Mouse (Mus musculus): Measurements from ENCODE around the gene Tef. TPM values are rescaled to one million over a fixed set of nuclear protein-coding genes. Genes with fewer than 3 reads are reported as not detected.

Tef gene
- polyA plus RNA-seq, 2 experiments, result 25.5 to 45.7 TPM

GRCm38 (mm10) chr15:81848301-81848700, 46.1 kb downstream of the Tef start:
- Histone ChIP-seq H3K27me3 (ENCODE audit: control insufficient read depth, insufficient read depth, low read length) (no peaks in the 10 kb centered on the region), H3K36me3 (ENCODE audit: control insufficient read depth, insufficient read depth, low read length) (peaks cover 63% of the 10 kb centered on the region), H3K9me3 (ENCODE audit: control insufficient read depth, low read length) (no peaks in the 10 kb centered on the region), H3K27ac (replicated peaks; ENCODE audit: low read depth, low read length) (no peak overlapping the region), H3K4me3 (replicated peaks; ENCODE audit: low read length) (no peak overlapping the region), H3K4me2 (replicated peaks; ENCODE audit: low read depth, low read length, severe bottlenecking) (no peak overlapping the region), H3K9ac (ENCODE audit: low read depth, low read length, severe bottlenecking) (no peak overlapping the region), H3K4me1 (ENCODE audit: control insufficient read depth, insufficient read depth, low read length) (no peaks in the 10 kb centered on the region)
- DNase-seq (ENCODE audit: low spot score) (peak; percentile 49), ATAC-seq (ENCODE audit: low FRiP score, low read depth) (no peak)
- no peak for TF ChIP-seq POLR2A (IDR thresholded peaks at IDR 0.05; ENCODE audit: borderline replicate concordance, extremely low read depth, insufficient read depth, insufficient read length)
- WGBS, result 41% methylated on average over 7 of the region's 7 CpGs

GRCm38 (mm10) chr15:81849104-81849503, 46.9 kb downstream of the Tef start:
- H3K9me3 ChIP-seq (ENCODE audit: control insufficient read depth, low read length), result no peaks in the 10 kb centered on the region
- TF ChIP-seq POLR2A (IDR thresholded peaks at IDR 0.05; ENCODE audit: borderline replicate concordance, extremely low read depth, insufficient read depth, insufficient read length), result no peak
- no peak overlapping the region for H3K4me2 ChIP-seq (replicated peaks; ENCODE audit: low read depth, low read length, severe bottlenecking)
- H3K27ac ChIP-seq (replicated peaks; ENCODE audit: low read depth, low read length), result no peak overlapping the region
- DNase-seq (ENCODE audit: low spot score), result no peak
- no peaks in the 10 kb centered on the region for H3K27me3 ChIP-seq (ENCODE audit: control insufficient read depth, insufficient read depth, low read length)
- no peak for ATAC-seq (ENCODE audit: low FRiP score, low read depth)
- 87% methylated on average over 9 of the region's 9 CpGs for WGBS
- peaks cover 66% of the 10 kb centered on the region for H3K36me3 ChIP-seq (ENCODE audit: control insufficient read depth, insufficient read depth, low read length)
- H3K9ac ChIP-seq (ENCODE audit: low read depth, low read length, severe bottlenecking), result no peak overlapping the region
- H3K4me1 ChIP-seq (ENCODE audit: control insufficient read depth, insufficient read depth, low read length), result no peaks in the 10 kb centered on the region
- H3K4me3 ChIP-seq (replicated peaks; ENCODE audit: low read length), result no peak overlapping the region

GRCm38 (mm10) chr15:81850718-81851117, 48.5 kb downstream of the Tef start:
- no peaks in the 10 kb centered on the region for H3K27me3 ChIP-seq (ENCODE audit: control insufficient read depth, insufficient read depth, low read length)
- no peak overlapping the region for H3K9ac ChIP-seq (ENCODE audit: low read depth, low read length, severe bottlenecking)
- no peak for TF ChIP-seq POLR2A (IDR thresholded peaks at IDR 0.05; ENCODE audit: borderline replicate concordance, extremely low read depth, insufficient read depth, insufficient read length)
- H3K9me3 ChIP-seq (ENCODE audit: control insufficient read depth, low read length), result no peaks in the 10 kb centered on the region
- DNase-seq (ENCODE audit: low spot score), result no peak
- H3K4me2 ChIP-seq (replicated peaks; ENCODE audit: low read depth, low read length, severe bottlenecking), result no peak overlapping the region
- peaks cover 70% of the 10 kb centered on the region for H3K36me3 ChIP-seq (ENCODE audit: control insufficient read depth, insufficient read depth, low read length)
- ATAC-seq (ENCODE audit: low FRiP score, low read depth), result no peak
- peaks cover 6% of the 10 kb centered on the region; the same call in 1 of the 2 replicates for H3K4me1 ChIP-seq (ENCODE audit: control insufficient read depth, insufficient read depth, low read length)
- H3K27ac ChIP-seq (replicated peaks; ENCODE audit: low read depth, low read length), result no peak overlapping the region
- WGBS, result 76% methylated on average over 14 of the region's 14 CpGs
- H3K4me3 ChIP-seq (replicated peaks; ENCODE audit: low read length), result no peak overlapping the region

- no peak overlapping the region for H3K4me3 ChIP-seq (replicated peaks; ENCODE audit: low read length)
- H3K27ac ChIP-seq (replicated peaks; ENCODE audit: low read depth, low read length), result no peak overlapping the region
- ATAC-seq (ENCODE audit: low FRiP score, low read depth) (no peak), DNase-seq (ENCODE audit: low spot score) (no peak)
- no peaks in the 10 kb centered on the region for H3K27me3 ChIP-seq (ENCODE audit: control insufficient read depth, insufficient read depth, low read length)
- peaks cover 6% of the 10 kb centered on the region; the same call in 1 of the 2 replicates for H3K4me1 ChIP-seq (ENCODE audit: control insufficient read depth, insufficient read depth, low read length)
- TF ChIP-seq POLR2A (IDR thresholded peaks at IDR 0.05; ENCODE audit: borderline replicate concordance, extremely low read depth, insufficient read depth, insufficient read length), result no peak
- H3K36me3 ChIP-seq (ENCODE audit: control insufficient read depth, insufficient read depth, low read length), result peaks cover 70% of the 10 kb centered on the region
- H3K4me2 ChIP-seq (replicated peaks; ENCODE audit: low read depth, low read length, severe bottlenecking), result no peak overlapping the region
- H3K9me3 ChIP-seq (ENCODE audit: control insufficient read depth, low read length), result no peaks in the 10 kb centered on the region
- no peak overlapping the region for H3K9ac ChIP-seq (ENCODE audit: low read depth, low read length, severe bottlenecking)
- WGBS, result 93% methylated on average over 15 of the region's 15 CpGs
These were observed 49.2 kb downstream of the Tef start for GRCm38 (mm10) chr15:81851375-81851774.

- H3K9me3 ChIP-seq (ENCODE audit: control insufficient read depth, low read length), result no peaks in the 10 kb centered on the region
- 93% methylated on average over 9 of the region's 9 CpGs for WGBS
- ATAC-seq (ENCODE audit: low FRiP score, low read depth), result no peak
- no peak overlapping the region for H3K27ac ChIP-seq (replicated peaks; ENCODE audit: low read depth, low read length)
- no peak overlapping the region for H3K9ac ChIP-seq (ENCODE audit: low read depth, low read length, severe bottlenecking)
- no peak for TF ChIP-seq POLR2A (IDR thresholded peaks at IDR 0.05; ENCODE audit: borderline replicate concordance, extremely low read depth, insufficient read depth, insufficient read length)
- H3K4me3 ChIP-seq (replicated peaks; ENCODE audit: low read length), result no peak overlapping the region
- peaks cover 59% of the 10 kb centered on the region for H3K36me3 ChIP-seq (ENCODE audit: control insufficient read depth, insufficient read depth, low read length)
- peaks cover 6% of the 10 kb centered on the region; the same call in 1 of the 2 replicates for H3K4me1 ChIP-seq (ENCODE audit: control insufficient read depth, insufficient read depth, low read length)
- no peak for DNase-seq (ENCODE audit: low spot score)
- no peaks in the 10 kb centered on the region for H3K27me3 ChIP-seq (ENCODE audit: control insufficient read depth, insufficient read depth, low read length)
- H3K4me2 ChIP-seq (replicated peaks; ENCODE audit: low read depth, low read length, severe bottlenecking), result no peak overlapping the region
These were observed 50.3 kb downstream of the Tef start for GRCm38 (mm10) chr15:81852411-81853000.

Data from limb, embryonic 14.5 days (tissue).